Comparison of ENCODE assay signal across 10 mouse cellular contexts in genomic region chr11:106382424-106382823, GRCm38 (mm10). TPM values are rescaled to one million over a fixed set of nuclear protein-coding genes. Genes with fewer than 3 reads are reported as not detected.
DNase-seq lines count a peak whose midpoint lies in the region; ATAC-seq and TF ChIP-seq lines count a peak whose summit lies in the region.
"Had no signal": no experiment of that assay in that cellular context is flagged by ENCODE, and none has a peak within 500 bp of the region (broad histone marks: within the 10 kb centered on the region; RNA-seq: fewer than 3 reads in every experiment).

No protein-coding gene starts in this region.

- no peak overlapping the region for H3K4me2 ChIP-seq in kidney, embryonic 14.5 days (replicated peaks; ENCODE audit: low read depth, low read length)
- H3K4me2 ChIP-seq in forebrain, embryonic 16.5 days (ENCODE audit: low read length) = no peak overlapping the region

- TF ChIP-seq CTCF in lung, adult 2 months (IDR thresholded peaks at IDR 0.05; ENCODE audit: insufficient read depth, low read length) = no peak

- TF ChIP-seq POLR2A in lung, adult 2 months (IDR thresholded peaks at IDR 0.05; ENCODE audit: borderline replicate concordance, extremely low read depth, low read depth, low read length) = peak; percentile 85; the same call in 1 of the 2 replicates

- H3K4me1 ChIP-seq in kidney, embryonic 14.5 days (ENCODE audit: control insufficient read depth, insufficient read depth, low read length) = no peaks in the 10 kb centered on the region
- H3K4me1 ChIP-seq in lung, adult 2 months (ENCODE audit: control insufficient read depth, insufficient read depth, low read length) = peaks cover 6% of the 10 kb centered on the region
- H3K4me1 ChIP-seq in forebrain, embryonic 16.5 days (replicated peaks; ENCODE audit: control insufficient read depth, insufficient read depth, low read length) = no peaks in the 10 kb centered on the region

- peak; percentile 87 for DNase-seq in MEL-GATA-1-ER (ENCODE audit: extremely low read depth, low read depth)
- peak; percentile 58 to 84 for DNase-seq in heart, adult 18-20 months
- no peak for DNase-seq in lung, adult 2 months
- DNase-seq in thymus, postnatal 36 days = no peak
- DNase-seq in urinary bladder, adult 18-20 months (ENCODE audit: low spot score in 2 of 2) = no peak
- DNase-seq in thymus, postnatal 4 days = no peak
- DNase-seq: cerebellum, adult 9-10 months had no signal

- peak overlapping the region; percentile 3; the same call in 1 of the 2 replicates for H3K4me3 ChIP-seq in kidney, embryonic 14.5 days (ENCODE audit: low read length)
- peak overlapping the region; percentile 77 for H3K4me3 ChIP-seq in lung, adult 2 months (replicated peaks; ENCODE audit: extremely low read depth, low read depth, low read length)
- H3K4me3 ChIP-seq in forebrain, embryonic 16.5 days (replicated peaks; ENCODE audit: low read length) = no peak overlapping the region

- H3K9ac ChIP-seq in kidney, embryonic 14.5 days (ENCODE audit: low read depth, low read length) = peak overlapping the region; percentile 37; the same call in 1 of the 2 replicates
- H3K9ac ChIP-seq in forebrain, embryonic 16.5 days (replicated peaks; ENCODE audit: low read depth, low read length) = no peak overlapping the region

- ATAC-seq in kidney, embryonic 14.5 days (ENCODE audit: low FRiP score, low TSS enrichment) = peak; percentile 26; the same call in 1 of the 2 replicates
- no peak for ATAC-seq in forebrain, embryonic 16.5 days
- ATAC-seq: inflammation-experienced regulatory T-cells, adult 6 months had no signal

- 68% methylated on average over 5 of the region's 5 CpGs for WGBS in kidney, embryonic 14.5 days
- 51% methylated on average over 5 of the region's 5 CpGs for WGBS in lung, adult 2 months
- 81% methylated on average over 5 of the region's 5 CpGs for WGBS in forebrain, embryonic 16.5 days

- H3K27ac ChIP-seq in kidney, embryonic 14.5 days (ENCODE audit: low read depth, low read length) = peak overlapping the region; percentile 63
- no peak overlapping the region for H3K27ac ChIP-seq in forebrain, embryonic 16.5 days (ENCODE audit: low read length)

- H3K27me3 ChIP-seq in kidney, embryonic 14.5 days (ENCODE audit: control insufficient read depth, insufficient read depth, low read length) = no peaks in the 10 kb centered on the region
- H3K27me3 ChIP-seq in forebrain, embryonic 16.5 days (replicated peaks; ENCODE audit: control insufficient read depth, insufficient read depth, low read length) = no peaks in the 10 kb centered on the region

- no peaks in the 10 kb centered on the region for H3K9me3 ChIP-seq in kidney, embryonic 14.5 days (ENCODE audit: control insufficient read depth, low read length)
- no peaks in the 10 kb centered on the region for H3K9me3 ChIP-seq in forebrain, embryonic 16.5 days (ENCODE audit: control insufficient read depth, low read length)

- H3K36me3 ChIP-seq in kidney, embryonic 14.5 days (ENCODE audit: control insufficient read depth, insufficient read depth, low read length) = no peaks in the 10 kb centered on the region
- no peaks in the 10 kb centered on the region for H3K36me3 ChIP-seq in forebrain, embryonic 16.5 days (ENCODE audit: control insufficient read depth, insufficient read depth)

RNA-seq across cellular contexts. Expression of gene Icam2, which starts 5.5 kb away (rescaled TPM):
- total RNA-seq in heart, adult 18-20 months (2021) = 10 to 100 TPM; 19.2 to 24.5 TPM
- 65.4 and 76.2 TPM in 2 replicates for polyA plus RNA-seq in kidney, embryonic 14.5 days (2014; fragmentation: Nextera tagmentation; extraction: Ambion mirVana)
- 294 and 318 TPM in 2 replicates for polyA plus RNA-seq in lung, adult 2 months (2012; rRNA removed)
- polyA plus RNA-seq in forebrain, embryonic 16.5 days (2015; fragmentation: Nextera tagmentation; extraction: Ambion mirVana) = 10.9 and 12.6 TPM in 2 replicates

RNA-seq across cellular contexts. Expression of gene Prr29, which starts 17.2 kb away (rescaled TPM):
- 1 to 10 TPM in 1 of 2 experiments, under 1 TPM in 1; 0.57 to 1.3 TPM for total RNA-seq in heart, adult 18-20 months (2021)
- polyA plus RNA-seq in kidney, embryonic 14.5 days (2014; fragmentation: Nextera tagmentation; extraction: Ambion mirVana) = 0.46 and 0.49 TPM in 2 replicates
- polyA plus RNA-seq in lung, adult 2 months (2012; rRNA removed) = 27.3 and 30.4 TPM in 2 replicates
- not detected in 2 replicates for polyA plus RNA-seq in forebrain, embryonic 16.5 days (2015; fragmentation: Nextera tagmentation; extraction: Ambion mirVana)

RNA-seq across cellular contexts. Expression of gene Scn4a, which starts 29.3 kb away (rescaled TPM):
- total RNA-seq in heart, adult 18-20 months (2021) = 10 to 100 TPM; 22.6 to 23.8 TPM
- 0.29 and 0.35 TPM in 2 replicates for polyA plus RNA-seq in kidney, embryonic 14.5 days (2014; fragmentation: Nextera tagmentation; extraction: Ambion mirVana)
- 1.1 and 4.2 TPM in 2 replicates for polyA plus RNA-seq in lung, adult 2 months (2012; rRNA removed)
- 0.03 TPM in 1 of 2 replicates, not detected in the other for polyA plus RNA-seq in forebrain, embryonic 16.5 days (2015; fragmentation: Nextera tagmentation; extraction: Ambion mirVana)

Comparison
In these comparisons a context has a peak if more than half of its experiments do, and no peak if none do; other contexts are left out.
1. DNase-seq: peak in MEL-GATA-1-ER (single experiment) and heart, adult 18-20 months (2 of 2); none in lung, adult 2 months (single experiment), thymus, postnatal 36 days (0 of 2), urinary bladder, adult 18-20 months (0 of 2) and thymus, postnatal 4 days (single experiment).
2. RNA of gene Prr29, which starts 17.2 kb away (polyA plus RNA-seq): 27.3 to 30.4 TPM in lung, adult 2 months; 0.46 to 0.49 TPM in kidney, embryonic 14.5 days and not detected in forebrain, embryonic 16.5 days; every median in the first group is over 10 times any median in the second.